Mouse (Mus musculus): ENCODE measurements around the gene Suds3. TPM values are rescaled to one million over a fixed set of nuclear protein-coding genes. Genes with fewer than 3 reads are reported as not detected.

Gene Suds3
- polyA plus RNA-seq, 1 experiment, result 80.5 TPM

GRCm38 (mm10) chr5:117113330-117113729, 2.6 kb downstream of the Suds3 start:
- no peaks in the 10 kb centered on the region; the same call in 1 of the 2 replicates for H3K36me3 ChIP-seq (ENCODE audit: control insufficient read depth, insufficient read depth, low read length)

GRCm38 (mm10) chr5:117111774-117112112, 4.2 kb downstream of the Suds3 start:
- TF ChIP-seq POLR2A (IDR thresholded peaks at IDR 0.05; ENCODE audit: control insufficient read depth, low read depth, low read length) (no peak), CTCF (IDR thresholded peaks at IDR 0.05; ENCODE audit: control insufficient read depth, insufficient read depth, insufficient replicate concordance, low read depth, low read length) (no peak)
- no peak overlapping the region for H3K27ac ChIP-seq (ENCODE audit: control insufficient read depth, insufficient read depth, low read depth, low read length)
- H3K36me3 ChIP-seq (ENCODE audit: control insufficient read depth, insufficient read depth, low read length), result peaks cover 1% of the 10 kb centered on the region; the same call in 1 of the 2 replicates
- H3K27me3 ChIP-seq (ENCODE audit: control insufficient read depth, insufficient read depth, low read length), result no peaks in the 10 kb centered on the region
- peaks cover 5% of the 10 kb centered on the region for H3K4me1 ChIP-seq (ENCODE audit: control insufficient read depth, insufficient read depth, low read length)
- H3K4me3 ChIP-seq (ENCODE audit: control insufficient read depth, low read depth, low read length), result no peak overlapping the region

More at GRCm38 (mm10) chr5:117113330-117113729, 2.6 kb downstream of the Suds3 start:
- Histone ChIP-seq H3K4me1 (ENCODE audit: control insufficient read depth, insufficient read depth, low read length) (peaks cover 5% of the 10 kb centered on the region), H3K27me3 (ENCODE audit: control insufficient read depth, insufficient read depth, low read length) (no peaks in the 10 kb centered on the region), H3K4me3 (ENCODE audit: control insufficient read depth, low read depth, low read length) (no peak overlapping the region), H3K27ac (ENCODE audit: control insufficient read depth, insufficient read depth, low read depth, low read length) (no peak overlapping the region)
- TF ChIP-seq CTCF (IDR thresholded peaks at IDR 0.05; ENCODE audit: control insufficient read depth, insufficient read depth, insufficient replicate concordance, low read depth, low read length) (no peak), POLR2A (IDR thresholded peaks at IDR 0.05; ENCODE audit: control insufficient read depth, low read depth, low read length) (no peak)

- TF ChIP-seq CTCF (IDR thresholded peaks at IDR 0.05; ENCODE audit: control insufficient read depth, insufficient read depth, insufficient replicate concordance, low read depth, low read length) (peak; percentile 30; the same call in 1 of the 2 replicates), POLR2A (IDR thresholded peaks at IDR 0.05; ENCODE audit: control insufficient read depth, low read depth, low read length) (no peak)
- Histone ChIP-seq H3K36me3 (ENCODE audit: control insufficient read depth, insufficient read depth, low read length) (peaks cover 3% of the 10 kb centered on the region), H3K27me3 (ENCODE audit: control insufficient read depth, insufficient read depth, low read length) (no peaks in the 10 kb centered on the region), H3K4me1 (ENCODE audit: control insufficient read depth, insufficient read depth, low read length) (peaks cover 5% of the 10 kb centered on the region), H3K4me3 (ENCODE audit: control insufficient read depth, low read depth, low read length) (no peak overlapping the region), H3K27ac (ENCODE audit: control insufficient read depth, insufficient read depth, low read depth, low read length) (no peak overlapping the region)
These were observed 4.7 kb downstream of the Suds3 start for GRCm38 (mm10) chr5:117111064-117111773.

GRCm38 (mm10) chr5:117109522-117109921, 6.4 kb downstream of the Suds3 start:
- TF ChIP-seq POLR2A (IDR thresholded peaks at IDR 0.05; ENCODE audit: control insufficient read depth, low read depth, low read length) (no peak), CTCF (IDR thresholded peaks at IDR 0.05; ENCODE audit: control insufficient read depth, insufficient read depth, insufficient replicate concordance, low read depth, low read length) (peak; percentile 22; the same call in 1 of the 2 replicates)
- no peaks in the 10 kb centered on the region for H3K27me3 ChIP-seq (ENCODE audit: control insufficient read depth, insufficient read depth, low read length)
- H3K36me3 ChIP-seq (ENCODE audit: control insufficient read depth, insufficient read depth, low read length), result peaks cover 3% of the 10 kb centered on the region
- H3K27ac ChIP-seq (ENCODE audit: control insufficient read depth, insufficient read depth, low read depth, low read length), result no peak overlapping the region
- no peak overlapping the region for H3K4me3 ChIP-seq (ENCODE audit: control insufficient read depth, low read depth, low read length)
- no peaks in the 10 kb centered on the region for H3K4me1 ChIP-seq (ENCODE audit: control insufficient read depth, insufficient read depth, low read length)

DNA sequence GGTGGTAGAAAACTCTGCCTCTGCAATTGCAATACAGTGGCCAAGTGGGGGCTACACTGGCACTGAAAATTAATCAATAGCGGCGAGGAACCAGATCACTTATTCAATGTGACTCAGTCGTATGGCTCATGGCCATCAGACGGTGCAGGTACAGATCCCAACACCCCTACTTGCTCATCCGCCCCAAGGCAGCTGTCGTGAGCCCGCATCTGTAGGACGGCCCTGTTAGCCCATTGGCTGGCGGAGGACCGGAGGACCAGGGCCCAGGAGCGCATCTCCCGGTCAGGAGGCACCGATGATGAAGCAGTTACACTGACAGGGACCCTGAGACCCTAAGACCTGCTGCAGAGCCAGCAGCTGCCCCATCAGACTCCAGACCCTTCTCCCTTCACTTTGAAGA, 7.2 kb downstream of the Suds3 start:
- Histone ChIP-seq H3K27ac (ENCODE audit: control insufficient read depth, insufficient read depth, low read depth, low read length) (no peak overlapping the region), H3K4me1 (ENCODE audit: control insufficient read depth, insufficient read depth, low read length) (no peaks in the 10 kb centered on the region), H3K4me3 (ENCODE audit: control insufficient read depth, low read depth, low read length) (no peak overlapping the region), H3K27me3 (ENCODE audit: control insufficient read depth, insufficient read depth, low read length) (no peaks in the 10 kb centered on the region), H3K36me3 (ENCODE audit: control insufficient read depth, insufficient read depth, low read length) (peaks cover 3% of the 10 kb centered on the region)
- no peak for TF ChIP-seq CTCF (IDR thresholded peaks at IDR 0.05; ENCODE audit: control insufficient read depth, insufficient read depth, insufficient replicate concordance, low read depth, low read length)
- no peak for TF ChIP-seq POLR2A (IDR thresholded peaks at IDR 0.05; ENCODE audit: control insufficient read depth, low read depth, low read length)

DNA sequence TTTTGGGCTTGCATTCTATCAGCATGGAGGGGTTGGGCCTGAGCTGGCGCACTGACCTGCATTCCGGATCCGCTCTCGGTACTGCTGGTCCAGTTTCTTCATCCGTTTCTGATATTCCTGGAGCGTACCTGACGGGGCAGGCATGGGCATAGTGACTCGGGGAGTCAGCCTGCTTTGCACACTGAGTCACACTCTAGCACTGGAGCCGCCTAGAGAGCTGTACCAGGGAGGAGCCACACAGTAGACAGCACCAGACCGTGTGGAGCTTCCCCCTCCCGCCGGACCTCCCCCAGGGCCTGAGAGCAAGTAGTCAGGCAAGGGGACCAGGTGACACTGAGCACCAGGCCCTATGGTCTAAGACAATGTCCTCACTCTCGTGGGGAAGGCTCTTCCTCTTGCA, 7.6 kb downstream of the Suds3 start:
- no peak overlapping the region for H3K27ac ChIP-seq (ENCODE audit: control insufficient read depth, insufficient read depth, low read depth, low read length)
- TF ChIP-seq CTCF (IDR thresholded peaks at IDR 0.05; ENCODE audit: control insufficient read depth, insufficient read depth, insufficient replicate concordance, low read depth, low read length) (no peak), POLR2A (IDR thresholded peaks at IDR 0.05; ENCODE audit: control insufficient read depth, low read depth, low read length) (no peak)
- H3K27me3 ChIP-seq (ENCODE audit: control insufficient read depth, insufficient read depth, low read length), result no peaks in the 10 kb centered on the region
- H3K4me3 ChIP-seq (ENCODE audit: control insufficient read depth, low read depth, low read length), result no peak overlapping the region
- no peaks in the 10 kb centered on the region for H3K4me1 ChIP-seq (ENCODE audit: control insufficient read depth, insufficient read depth, low read length)
- peaks cover 3% of the 10 kb centered on the region for H3K36me3 ChIP-seq (ENCODE audit: control insufficient read depth, insufficient read depth, low read length)

- Histone ChIP-seq H3K27me3 (ENCODE audit: control insufficient read depth, insufficient read depth, low read length) (no peaks in the 10 kb centered on the region), H3K4me3 (ENCODE audit: control insufficient read depth, low read depth, low read length) (no peak overlapping the region), H3K4me1 (ENCODE audit: control insufficient read depth, insufficient read depth, low read length) (no peaks in the 10 kb centered on the region), H3K36me3 (ENCODE audit: control insufficient read depth, insufficient read depth, low read length) (peaks cover 3% of the 10 kb centered on the region), H3K27ac (ENCODE audit: control insufficient read depth, insufficient read depth, low read depth, low read length) (no peak overlapping the region)
- TF ChIP-seq POLR2A (IDR thresholded peaks at IDR 0.05; ENCODE audit: control insufficient read depth, low read depth, low read length), result no peak
- TF ChIP-seq CTCF (IDR thresholded peaks at IDR 0.05; ENCODE audit: control insufficient read depth, insufficient read depth, insufficient replicate concordance, low read depth, low read length), result no peak
These were observed 10.2 kb downstream of the Suds3 start for GRCm38 (mm10) chr5:117105761-117106160.

Data from testis, adult 2 months (tissue).